Mouse (Mus musculus) hindbrain, embryonic 13.5 days (tissue): ENCODE measurements at regions not wholly inside any gene's neighbourhood (a gene's known extent, or its start where the extent isn't known, plus 50 kb on each side); places are given as distances from the start of the nearest gene placed in this dataset.

Experiments used
- ATAC-seq: fragments of 200-750 bp; cut with Nextera tagmentation; 2 replicates; pipeline ENCODE4 v1.8.0; 2017; ENCODE audit warnings: moderate TSS enrichment; ENCODE audit not compliant: low FRiP score
- H3K27ac ChIP-seq: fragments of 300-500 bp; sonication (generic); 2 replicates; pipeline ENCODE4 v1.5.1; 2015; ENCODE audit warnings: inconsistent platforms, mild to moderate bottlenecking, moderate library complexity
- H3K27me3 ChIP-seq: fragments of 300-500 bp; sonication (generic); 2 replicates; pipeline ENCODE4 v1.6.1; 2015; ENCODE audit warnings: mild to moderate bottlenecking, inconsistent platforms
- H3K36me3 ChIP-seq: fragments of 300-500 bp; sonication (generic); 2 replicates; pipeline ENCODE4 v1.6.1; 2015; ENCODE audit warnings: mild to moderate bottlenecking, inconsistent platforms
- H3K4me1 ChIP-seq: fragments of 300-500 bp; sonication (generic); replicated peaks from 2 replicates; pipeline ENCODE4 v1.6.1; 2015; ENCODE audit warnings: inconsistent platforms
- H3K4me2 ChIP-seq: fragments of 300-500 bp; sonication (generic); 2 replicates; pipeline ENCODE4 v1.6.1; 2015; ENCODE audit warnings: inconsistent platforms, mild to moderate bottlenecking, moderate library complexity
- H3K4me3 ChIP-seq: fragments of 300-500 bp; sonication (generic); 2 replicates; pipeline ENCODE4 v1.5.1; 2015; ENCODE audit warnings: mild to moderate bottlenecking, inconsistent platforms
- H3K9ac ChIP-seq: fragments of 300-500 bp; sonication (generic); 2 replicates; pipeline ENCODE4 v1.6.1; 2015; ENCODE audit warnings: mild to moderate bottlenecking, inconsistent platforms
- H3K9me3 ChIP-seq: fragments of 300-500 bp; sonication (generic); 2 replicates; pipeline ENCODE4 v1.6.1; 2016; ENCODE audit warnings: inconsistent platforms
- WGBS: fragments of 180-500 bp; shearing (Covaris S2); methylation state at CpG from one replicate; pipeline ENCODE4 v1.1.7; 2015; 5-methylcytosine and 5-hydroxymethylcytosine counted together

DNA sequence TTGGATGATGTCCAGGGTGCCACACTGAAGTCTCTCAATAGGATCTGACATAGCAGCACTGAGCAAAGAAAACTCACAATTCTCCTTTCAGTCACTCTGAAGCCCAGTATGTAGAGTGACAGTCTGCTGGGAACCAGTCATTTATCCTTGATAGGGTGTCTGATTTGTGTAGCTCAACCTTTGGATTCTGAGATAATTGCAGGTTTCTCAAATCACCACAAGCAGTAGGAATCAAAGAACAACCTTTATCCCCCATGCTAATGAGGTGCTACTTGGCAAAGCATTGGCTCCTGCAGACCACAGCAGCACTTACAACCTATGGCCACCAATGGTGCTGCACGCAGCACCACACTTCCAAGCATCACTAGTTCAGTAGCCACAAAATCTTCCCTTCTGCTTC lies 112.5 kb upstream of the Tent5a start:
- no peak for ATAC-seq
- WGBS = 51% methylated on average over 1 of the region's 1 CpGs

DNA sequence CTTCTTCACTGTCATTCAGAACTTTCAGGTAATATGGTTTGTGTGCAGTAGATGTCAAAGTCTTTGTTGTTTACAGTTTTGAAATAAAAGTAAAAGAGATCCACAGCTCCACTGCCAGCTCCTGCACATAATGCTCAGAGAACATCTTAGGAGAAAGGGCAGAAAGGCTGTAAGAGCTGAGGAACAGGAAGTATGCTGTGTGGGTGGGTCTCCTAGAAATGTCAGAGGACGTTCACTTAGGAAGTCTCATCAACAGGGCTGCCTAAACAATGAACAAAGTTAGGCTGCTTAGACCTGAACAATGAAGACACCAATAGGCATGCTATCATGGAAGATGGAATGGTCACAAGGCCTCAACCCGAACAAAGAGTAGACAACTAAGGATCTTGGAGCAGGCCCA lies 105.1 kb upstream of the Tent5a start:
- Histone ChIP-seq H3K4me2 (no peak overlapping the region), H3K9me3 (no peaks in the 10 kb centered on the region), H3K27me3 (no peaks in the 10 kb centered on the region), H3K36me3 (no peaks in the 10 kb centered on the region), H3K27ac (no peak overlapping the region), H3K4me3 (no peak overlapping the region), H3K9ac (no peak overlapping the region), H3K4me1 (no peaks in the 10 kb centered on the region)
- ATAC-seq = no peak
- 74% methylated on average over 2 of the region's 2 CpGs for WGBS

More for the DNA sequence above, 112.5 kb upstream of the Tent5a start:
- Histone ChIP-seq H3K9me3 (no peaks in the 10 kb centered on the region), H3K4me3 (no peak overlapping the region), H3K9ac (no peak overlapping the region), H3K36me3 (no peaks in the 10 kb centered on the region), H3K4me2 (no peak overlapping the region), H3K27ac (no peak overlapping the region), H3K4me1 (peaks cover 3% of the 10 kb centered on the region; the same call in 1 of the 2 replicates), H3K27me3 (no peaks in the 10 kb centered on the region)

DNA sequence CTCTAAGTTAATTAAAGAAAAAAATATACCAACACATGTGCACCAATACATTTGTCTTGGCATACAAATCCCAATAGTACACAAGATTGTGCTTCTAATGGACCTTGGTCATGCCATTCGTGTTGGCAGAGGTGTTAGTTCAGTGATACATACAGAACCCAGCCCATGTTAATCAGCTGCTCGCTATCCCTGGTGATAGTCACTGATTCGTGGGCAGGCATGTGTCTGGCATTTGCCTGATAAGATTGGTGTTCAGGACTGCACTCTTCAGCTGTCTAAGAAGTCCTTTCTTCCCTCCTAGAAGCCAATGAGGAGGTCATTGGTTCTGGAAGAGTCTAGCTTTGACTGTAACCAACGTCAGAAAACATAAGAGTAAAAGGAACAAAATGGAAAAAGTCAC lies 99.7 kb upstream of the Tent5a start:
- no peaks in the 10 kb centered on the region for H3K36me3 ChIP-seq
- H3K4me2 ChIP-seq = no peak overlapping the region
- H3K4me3 ChIP-seq = no peak overlapping the region
- no peak for ATAC-seq
- no peaks in the 10 kb centered on the region for H3K27me3 ChIP-seq
- H3K27ac ChIP-seq = no peak overlapping the region
- H3K4me1 ChIP-seq = no peaks in the 10 kb centered on the region
- WGBS = 86% methylated on average over 4 of the region's 4 CpGs
- no peaks in the 10 kb centered on the region for H3K9me3 ChIP-seq
- H3K9ac ChIP-seq = no peak overlapping the region

DNA sequence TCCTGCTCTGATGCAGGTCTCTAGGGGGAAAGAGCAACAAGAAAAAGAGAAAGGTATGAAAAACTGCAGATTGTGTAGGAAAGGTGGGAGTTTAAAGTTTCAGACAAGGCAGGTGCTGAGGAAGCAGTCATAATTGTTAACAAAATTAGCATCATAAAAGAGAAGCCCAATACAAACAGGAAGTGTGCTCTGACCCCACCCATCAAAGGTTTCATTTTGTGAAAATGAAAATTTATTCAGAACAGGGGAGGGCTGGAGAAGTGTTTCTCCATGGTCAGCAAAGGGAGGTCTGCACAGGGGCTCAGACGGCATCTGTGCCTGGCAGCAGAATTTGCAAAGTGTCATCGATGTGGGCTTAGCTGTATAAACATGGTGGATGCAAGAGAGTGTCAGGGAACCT lies 96.8 kb upstream of the Tent5a start:
- WGBS = 86% methylated on average over 2 of the region's 2 CpGs
- no peaks in the 10 kb centered on the region for H3K9me3 ChIP-seq
- H3K27ac ChIP-seq = no peak overlapping the region
- H3K9ac ChIP-seq = no peak overlapping the region
- H3K36me3 ChIP-seq = no peaks in the 10 kb centered on the region
- no peaks in the 10 kb centered on the region for H3K27me3 ChIP-seq
- ATAC-seq = no peak
- no peak overlapping the region for H3K4me3 ChIP-seq
- H3K4me1 ChIP-seq = no peaks in the 10 kb centered on the region
- no peak overlapping the region for H3K4me2 ChIP-seq

DNA sequence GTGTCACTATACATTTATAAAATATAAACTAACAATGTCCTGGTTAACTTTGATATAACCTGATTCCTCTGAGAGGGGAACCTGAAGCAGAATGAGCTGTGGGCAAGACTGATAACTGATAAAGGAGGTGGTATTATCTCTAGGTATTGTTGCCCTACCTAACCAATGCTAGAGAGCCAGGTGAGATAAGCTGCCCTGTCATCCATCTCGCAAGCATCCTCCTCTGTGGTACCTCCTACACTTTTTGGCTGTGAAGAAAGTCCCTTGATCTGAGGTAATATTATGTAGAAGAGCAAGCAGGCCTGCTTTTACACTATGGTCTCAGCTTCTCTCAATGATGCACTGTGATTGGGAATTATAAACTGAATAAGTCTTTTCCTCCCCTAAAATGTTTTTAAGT lies 87.2 kb upstream of the Tent5a start:
- H3K9ac ChIP-seq = no peak overlapping the region
- no peak overlapping the region for H3K4me3 ChIP-seq
- H3K27me3 ChIP-seq = no peaks in the 10 kb centered on the region
- peaks cover 8% of the 10 kb centered on the region for H3K4me1 ChIP-seq
- no peak overlapping the region for H3K4me2 ChIP-seq
- H3K36me3 ChIP-seq = no peaks in the 10 kb centered on the region
- H3K9me3 ChIP-seq = no peaks in the 10 kb centered on the region
- WGBS = 83% methylated on average over 1 of the region's 1 CpGs
- ATAC-seq = no peak
- no peak overlapping the region for H3K27ac ChIP-seq

DNA sequence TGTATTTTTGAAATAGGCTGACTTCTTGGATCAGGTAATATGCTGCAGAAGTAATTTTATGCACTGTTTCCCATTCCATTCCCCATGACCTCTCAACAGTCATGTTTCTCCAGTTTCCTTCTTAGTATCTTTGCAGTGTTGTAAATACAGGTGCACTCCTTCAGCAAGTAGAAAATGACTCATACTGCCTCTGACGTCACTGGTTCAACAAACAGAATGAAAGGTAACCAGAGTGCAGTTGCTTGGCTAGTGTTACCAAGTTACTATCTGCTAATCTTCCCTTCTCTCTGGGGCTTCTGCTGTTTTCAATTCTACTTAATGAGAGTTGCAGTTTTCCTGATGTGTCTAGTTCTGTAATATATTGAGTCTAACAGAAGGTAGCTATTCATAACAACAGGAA lies 86.7 kb upstream of the Tent5a start:
- 58% methylated on average over 1 of the region's 1 CpGs for WGBS
- Histone ChIP-seq H3K27me3 (no peaks in the 10 kb centered on the region), H3K36me3 (no peaks in the 10 kb centered on the region), H3K27ac (no peak overlapping the region), H3K9me3 (no peaks in the 10 kb centered on the region), H3K4me1 (peaks cover 8% of the 10 kb centered on the region), H3K4me3 (no peak overlapping the region), H3K9ac (no peak overlapping the region), H3K4me2 (no peak overlapping the region)
- no peak for ATAC-seq

DNA sequence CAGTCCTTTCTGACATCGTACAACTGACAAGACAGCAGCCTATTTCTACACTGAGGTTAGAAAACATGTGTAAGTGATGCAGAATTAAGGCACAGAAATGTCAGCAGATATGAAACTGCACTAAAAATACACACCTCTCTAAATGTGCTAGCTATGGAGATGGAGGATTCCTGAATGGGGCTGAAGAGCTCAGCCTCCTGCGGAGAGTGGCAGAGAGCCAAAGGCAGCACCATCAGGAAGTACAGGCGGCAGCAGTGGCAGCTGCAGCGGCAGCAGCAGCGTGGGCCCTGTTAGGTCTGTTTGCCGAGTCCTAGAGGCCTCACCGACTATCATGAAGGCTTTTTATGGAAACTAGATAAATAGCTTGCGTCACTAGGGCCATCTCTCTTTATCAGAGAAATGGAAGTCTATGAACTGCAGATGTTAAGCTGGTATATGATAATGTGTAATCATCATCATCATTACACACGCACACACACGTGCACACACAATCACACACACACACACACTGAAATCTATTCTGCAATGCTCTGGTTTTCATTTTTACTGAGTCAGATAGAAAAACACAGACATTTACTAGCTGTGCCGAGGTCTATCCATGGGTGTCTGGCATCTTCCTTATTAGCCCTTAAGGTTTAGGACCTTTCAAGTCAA lies 83.6 kb upstream of the Tent5a start:
- WGBS = 56% methylated on average over 11 of the region's 11 CpGs
- no peak overlapping the region for H3K4me2 ChIP-seq
- H3K9ac ChIP-seq = no peak overlapping the region
- H3K4me3 ChIP-seq = no peak overlapping the region
- no peaks in the 10 kb centered on the region for H3K36me3 ChIP-seq
- H3K27me3 ChIP-seq = no peaks in the 10 kb centered on the region
- peaks cover 8% of the 10 kb centered on the region for H3K4me1 ChIP-seq
- ATAC-seq = peak; percentile 57; the same call in 1 of the 2 replicates
- H3K9me3 ChIP-seq = no peaks in the 10 kb centered on the region
- H3K27ac ChIP-seq = no peak overlapping the region

DNA sequence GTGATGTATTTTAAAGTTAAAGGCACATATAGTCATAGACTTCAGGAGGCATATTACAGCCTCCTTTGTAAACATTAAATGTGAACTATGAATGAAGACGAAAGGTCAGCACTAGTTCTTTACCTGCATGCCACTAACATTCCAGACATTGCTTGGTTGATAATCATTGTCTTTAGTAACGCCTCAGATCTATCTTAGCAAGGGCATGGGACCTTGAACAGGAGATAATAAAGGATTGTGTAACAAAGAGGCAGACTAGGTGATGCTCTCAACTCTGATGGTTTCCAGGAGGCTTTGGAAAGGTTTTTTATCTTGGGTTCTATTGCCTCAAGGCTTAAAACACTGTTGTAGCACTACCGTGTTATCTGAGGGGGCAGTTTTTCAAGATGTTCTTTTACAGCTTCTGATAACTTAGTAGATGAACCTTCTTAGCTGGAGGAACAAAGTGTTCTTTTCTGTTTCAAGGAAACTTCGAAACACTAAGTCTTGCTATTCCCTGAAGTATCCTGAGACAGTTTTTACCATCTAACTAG lies 82.9 kb upstream of the Tent5a start:
- Histone ChIP-seq H3K9me3 (no peaks in the 10 kb centered on the region), H3K4me2 (no peak overlapping the region), H3K27ac (no peak overlapping the region), H3K36me3 (no peaks in the 10 kb centered on the region), H3K9ac (no peak overlapping the region), H3K27me3 (no peaks in the 10 kb centered on the region), H3K4me1 (peaks cover 8% of the 10 kb centered on the region), H3K4me3 (no peak overlapping the region)
- ATAC-seq = no peak
- WGBS = 87% methylated on average over 4 of the region's 4 CpGs

DNA sequence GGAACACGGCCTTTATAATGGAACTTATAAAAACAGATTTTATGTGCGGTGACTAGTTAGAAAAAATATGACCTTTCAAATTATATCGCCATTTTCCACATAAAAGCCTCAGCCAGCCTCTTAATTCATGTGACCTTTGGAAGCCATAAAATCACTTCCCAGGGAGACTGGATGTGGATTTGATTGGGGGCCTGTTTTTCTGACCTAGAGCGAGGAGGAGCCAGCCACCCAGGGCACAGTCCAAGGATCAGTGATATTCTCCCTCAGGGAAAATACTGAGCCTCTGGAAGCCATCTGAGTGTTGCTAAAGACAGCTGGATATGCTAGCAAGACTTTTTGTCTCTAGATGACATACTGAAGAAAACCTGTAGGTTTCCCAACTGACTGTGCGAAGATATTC lies 81.3 kb upstream of the Tent5a start:
- 76% methylated on average over 5 of the region's 5 CpGs for WGBS
- Histone ChIP-seq H3K27me3 (no peaks in the 10 kb centered on the region), H3K9ac (no peak overlapping the region), H3K27ac (no peak overlapping the region), H3K4me2 (no peak overlapping the region), H3K4me1 (peaks cover 8% of the 10 kb centered on the region), H3K36me3 (no peaks in the 10 kb centered on the region), H3K9me3 (no peaks in the 10 kb centered on the region), H3K4me3 (no peak overlapping the region)
- no peak for ATAC-seq

DNA sequence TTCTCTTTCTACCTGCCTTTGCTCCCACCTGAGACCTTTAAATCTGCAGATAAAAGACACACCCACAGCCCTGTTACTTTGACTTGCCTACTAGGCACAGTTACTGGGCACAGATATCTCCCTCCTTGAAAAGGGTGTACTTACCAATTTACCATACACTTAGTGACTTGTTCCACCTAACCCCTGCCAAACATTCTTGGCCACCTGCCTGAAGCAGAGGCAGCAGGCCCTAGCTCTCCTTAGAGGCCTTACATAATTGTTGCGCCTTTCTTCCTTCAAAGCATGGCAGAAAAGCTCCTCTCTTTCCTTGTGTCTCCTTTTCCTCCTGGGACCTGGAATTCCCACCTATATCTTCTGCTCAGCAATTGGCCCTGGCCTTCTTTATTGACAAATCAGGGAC lies 80.4 kb upstream of the Tent5a start:
- 96% methylated on average over 1 of the region's 1 CpGs for WGBS
- Histone ChIP-seq H3K9ac (no peak overlapping the region), H3K27ac (no peak overlapping the region), H3K4me2 (no peak overlapping the region), H3K27me3 (no peaks in the 10 kb centered on the region), H3K9me3 (no peaks in the 10 kb centered on the region), H3K36me3 (no peaks in the 10 kb centered on the region), H3K4me1 (peaks cover 8% of the 10 kb centered on the region), H3K4me3 (no peak overlapping the region)
- ATAC-seq = no peak

DNA sequence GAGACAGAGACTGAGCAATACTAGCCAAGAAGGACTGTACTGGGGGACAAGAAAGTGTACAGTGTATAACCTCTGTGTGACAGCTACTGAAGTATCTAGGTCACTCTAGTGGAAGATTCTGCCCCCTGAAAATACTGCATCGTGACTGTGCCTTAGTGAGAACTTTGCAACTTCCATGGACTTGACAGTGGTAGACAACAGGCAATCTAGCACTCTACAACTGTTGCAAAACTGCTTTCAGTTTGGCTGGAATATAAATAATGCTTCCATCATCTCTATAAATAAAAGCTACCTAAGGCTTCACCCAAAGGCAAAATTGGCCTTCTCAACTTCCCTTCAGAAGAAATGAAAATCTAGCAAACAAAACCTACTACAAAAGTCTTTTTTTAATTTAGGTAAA lies 74.6 kb upstream of the Tent5a start:
- Histone ChIP-seq H3K9ac (no peak overlapping the region), H3K9me3 (no peaks in the 10 kb centered on the region), H3K4me3 (no peak overlapping the region), H3K27ac (no peak overlapping the region), H3K4me2 (no peak overlapping the region), H3K27me3 (no peaks in the 10 kb centered on the region), H3K4me1 (no peaks in the 10 kb centered on the region), H3K36me3 (no peaks in the 10 kb centered on the region)
- WGBS = 89% methylated on average over 1 of the region's 1 CpGs
- no peak for ATAC-seq

DNA sequence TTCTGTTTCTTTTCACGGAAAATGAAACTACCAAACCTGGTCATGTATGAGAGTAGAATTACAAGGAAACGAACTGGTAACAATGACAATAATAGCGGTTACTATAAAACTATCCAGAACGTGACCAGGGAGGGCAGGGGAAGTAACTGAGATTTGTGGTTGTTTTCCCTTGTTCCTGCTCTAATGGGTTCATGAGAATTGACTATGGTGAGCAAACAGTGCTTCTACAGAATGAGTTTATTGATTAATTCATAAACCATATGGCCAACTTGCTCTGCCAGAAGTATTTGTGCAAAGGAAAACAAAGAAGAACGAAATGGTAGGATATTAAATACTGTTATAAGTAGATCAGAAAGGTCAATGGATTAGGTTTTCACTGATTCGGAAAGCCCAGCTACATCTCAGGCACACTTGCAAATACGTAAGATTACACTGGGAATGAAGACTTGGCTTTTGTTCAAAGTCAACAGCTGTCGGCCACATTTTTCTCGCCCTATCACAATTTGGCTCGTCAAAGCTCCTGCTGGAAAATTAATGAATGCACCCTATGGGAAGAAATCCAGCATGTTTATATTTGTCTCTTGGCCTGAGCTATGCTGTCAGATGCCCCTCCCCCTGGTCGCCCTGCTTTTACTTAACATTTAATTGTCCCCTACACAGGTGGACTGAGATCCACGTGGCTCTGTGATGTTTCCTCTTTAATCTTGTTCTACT lies 73.6 kb upstream of the Tent5a start:
- Histone ChIP-seq H3K36me3 (no peaks in the 10 kb centered on the region), H3K4me2 (no peak overlapping the region), H3K9me3 (no peaks in the 10 kb centered on the region), H3K4me1 (no peaks in the 10 kb centered on the region), H3K27ac (no peak overlapping the region), H3K4me3 (no peak overlapping the region), H3K9ac (no peak overlapping the region), H3K27me3 (no peaks in the 10 kb centered on the region)
- WGBS = 62% methylated on average over 12 of the region's 12 CpGs
- peak; percentile 63; the same call in 1 of the 2 replicates for ATAC-seq

DNA sequence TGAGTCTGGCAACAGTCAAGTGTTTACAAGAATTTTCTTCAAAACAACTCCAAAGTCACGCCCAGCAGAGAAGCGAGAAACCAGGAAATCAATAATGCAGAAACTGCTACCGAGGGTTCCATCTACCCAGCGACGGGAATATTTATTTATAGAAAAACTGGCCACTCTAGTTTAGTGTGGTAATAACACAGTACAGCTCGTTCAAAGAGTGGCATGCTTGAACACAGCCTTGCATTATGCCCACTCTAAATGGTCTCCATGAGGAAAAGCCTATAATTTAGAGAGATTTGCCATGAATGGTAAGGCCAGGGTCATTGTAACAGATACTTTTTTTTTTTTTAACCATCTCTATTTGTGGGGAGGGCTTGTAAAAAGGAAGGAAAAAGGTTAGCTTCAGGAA lies 67.8 kb upstream of the Tent5a start:
- Histone ChIP-seq H3K27ac (no peak overlapping the region), H3K27me3 (no peaks in the 10 kb centered on the region), H3K4me2 (no peak overlapping the region), H3K36me3 (no peaks in the 10 kb centered on the region), H3K4me1 (no peaks in the 10 kb centered on the region), H3K9me3 (no peaks in the 10 kb centered on the region), H3K4me3 (no peak overlapping the region), H3K9ac (no peak overlapping the region)
- 76% methylated on average over 6 of the region's 6 CpGs for WGBS
- no peak for ATAC-seq
